Mouse (Mus musculus) lung, postnatal 0 days (tissue): Measurements from ENCODE around the gene Plpp6.

ENCODE experiments used
- CTCF ChIP-seq: IDR thresholded peaks from 2 replicates; pipeline ENCODE4 v1.5.1; 2016; ENCODE audit warnings: antibody characterized with exemption, mild to moderate bottlenecking
- EP300 ChIP-seq: IDR thresholded peaks from 2 replicates; pipeline ENCODE4 v1.6.1; 2016; ENCODE audit warnings: antibody characterized with exemption, mild to moderate bottlenecking, control low read depth

- TF ChIP-seq CTCF: no peak
- no peak for TF ChIP-seq EP300
Observed at GRCm38 (mm10) chr19:28995366-28995765, 31.6 kb downstream of the Plpp6 start.
